Mouse (Mus musculus) lung, postnatal 4 days (tissue): ENCODE measurements around the gene Mvk.

Experiments
- DNase-seq, 2 experiments: peaks; one replicate each; pipeline ENCODE4 v3.0.0; 2021

Gene Mvk

GRCm38 (mm10) chr5:114443566-114444367 is at the start of gene Mvk, which contains the start of gene Mmab:
TSS of gene Mvk (plus strand) at chr5:114444269.
TSS of gene Mmab (minus strand) at chr5:114444060.
- peak; percentile 99 for DNase-seq

GRCm38 (mm10) chr5:114406592-114406991 is 37.5 kb upstream of the Mvk start:
- DNase-seq: peak in 1 of 2 experiments; percentile 35

DNA sequence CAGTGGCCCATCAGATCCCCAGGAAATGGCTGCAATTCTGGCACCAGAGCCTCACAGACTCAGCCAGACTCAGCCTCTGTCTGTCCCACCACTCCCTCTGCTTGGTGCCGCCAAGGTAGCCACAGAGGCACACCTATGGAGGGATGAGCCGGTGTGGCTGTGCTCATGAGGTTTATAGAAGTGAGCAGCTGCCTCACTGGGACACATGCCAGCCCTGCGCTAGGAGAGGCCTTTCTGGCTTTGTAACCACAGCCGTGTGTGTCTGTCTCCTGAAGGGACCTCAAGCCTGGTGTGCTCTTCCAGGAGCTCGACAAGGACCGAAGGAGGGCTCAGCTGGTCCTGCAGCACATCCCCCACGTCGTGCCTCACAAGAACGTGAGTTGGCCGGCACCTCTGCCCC is 36.8 kb upstream of the Mvk start:
- no peak for DNase-seq

- DNase-seq: peak in 1 of 2 experiments; percentile 62
Observed at GRCm38 (mm10) chr5:114407810-114408209, 36.3 kb upstream of the Mvk start.

- DNase-seq: no peak
Observed at GRCm38 (mm10) chr5:114408846-114409245, 35.2 kb upstream of the Mvk start.

- peak in 1 of 2 experiments; percentile 52 for DNase-seq
Observed at GRCm38 (mm10) chr5:114410429-114410828, 33.6 kb upstream of the Mvk start.

DNA sequence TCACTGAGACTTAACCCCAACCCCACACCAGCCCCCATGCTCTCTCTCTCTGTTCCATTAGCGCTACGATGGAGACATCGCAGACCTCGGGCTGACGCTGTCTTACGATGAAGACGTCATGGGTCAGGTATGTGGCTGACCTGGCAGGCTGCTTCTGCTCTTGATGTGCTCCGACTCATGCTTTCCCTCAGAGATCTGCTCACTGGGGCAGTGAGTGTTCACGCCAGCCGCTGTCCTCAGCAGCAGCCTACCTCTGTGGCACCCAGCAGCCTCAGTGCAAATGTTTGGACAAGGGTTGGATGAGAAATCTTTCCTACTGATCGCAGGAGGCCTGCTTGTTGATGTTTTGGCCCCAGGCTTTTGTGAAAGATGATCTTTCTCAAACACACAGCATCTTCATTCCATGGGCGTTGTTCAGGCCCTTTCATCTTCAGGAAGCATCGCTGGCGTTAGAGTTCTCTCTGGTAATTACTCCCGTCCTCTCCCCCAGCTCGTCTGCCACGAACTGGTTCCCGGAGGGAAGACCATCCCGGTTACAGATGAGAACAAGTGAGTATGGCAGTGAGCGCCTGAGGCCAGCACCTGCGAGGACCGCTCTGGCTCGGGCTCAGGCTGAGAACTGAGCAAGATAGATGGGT is 31.6 kb upstream of the Mvk start:
- peak; percentile 34 to 73 for DNase-seq

DNA sequence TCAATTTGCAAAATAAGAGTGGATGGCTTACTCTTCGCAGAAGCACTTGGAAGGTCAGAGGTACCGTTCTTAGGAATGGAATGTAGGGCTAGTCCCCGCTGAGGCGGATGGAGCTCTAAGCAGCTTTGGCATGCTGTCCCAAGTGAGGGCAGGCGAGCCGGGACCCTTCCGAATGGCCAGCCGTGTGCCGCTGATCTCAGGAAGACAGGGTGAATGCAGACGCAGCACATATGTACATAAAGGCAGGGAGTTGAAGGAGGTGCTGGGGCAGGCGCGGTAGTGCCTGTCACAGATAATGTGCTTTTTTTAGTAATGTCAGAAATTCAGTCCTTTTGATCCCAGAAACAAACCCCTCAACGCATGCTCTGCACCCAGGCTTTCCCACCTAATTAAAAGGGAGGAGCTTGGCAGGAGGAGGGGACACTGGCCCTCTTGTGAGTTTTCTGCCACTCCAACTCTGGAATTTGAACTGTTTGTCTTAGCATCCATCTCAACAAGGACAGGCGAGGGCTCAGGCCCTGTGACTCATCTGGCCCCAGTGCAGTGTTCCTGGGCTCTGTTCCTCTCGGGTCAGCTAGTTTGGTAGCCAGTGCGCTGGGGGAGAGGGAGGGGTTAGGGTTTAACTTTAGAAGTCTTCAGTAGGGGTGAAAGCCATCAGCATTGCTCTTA is 30.9 kb upstream of the Mvk start:
- peak; percentile 63 to 90 for DNase-seq

DNA sequence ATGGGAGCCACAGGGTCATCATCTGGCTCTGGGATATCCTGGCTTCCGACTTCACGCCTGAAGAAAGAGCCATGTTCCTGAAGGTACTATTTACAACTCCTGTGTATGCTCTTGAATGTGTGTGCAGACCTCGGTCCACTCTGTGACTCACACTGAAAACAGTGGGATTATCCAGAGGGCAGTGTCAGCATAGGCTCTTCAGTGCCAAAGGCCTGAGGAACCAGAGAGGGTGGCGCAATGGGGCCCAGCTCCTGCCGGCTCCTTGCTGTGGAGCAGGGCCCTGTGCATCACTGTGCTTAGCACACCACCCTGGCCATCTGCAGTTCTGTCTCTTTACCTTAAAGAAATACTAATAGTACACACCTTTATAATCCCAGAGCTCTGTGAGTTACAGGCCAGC is 28.5 kb upstream of the Mvk start:
- no peak for DNase-seq

DNA sequence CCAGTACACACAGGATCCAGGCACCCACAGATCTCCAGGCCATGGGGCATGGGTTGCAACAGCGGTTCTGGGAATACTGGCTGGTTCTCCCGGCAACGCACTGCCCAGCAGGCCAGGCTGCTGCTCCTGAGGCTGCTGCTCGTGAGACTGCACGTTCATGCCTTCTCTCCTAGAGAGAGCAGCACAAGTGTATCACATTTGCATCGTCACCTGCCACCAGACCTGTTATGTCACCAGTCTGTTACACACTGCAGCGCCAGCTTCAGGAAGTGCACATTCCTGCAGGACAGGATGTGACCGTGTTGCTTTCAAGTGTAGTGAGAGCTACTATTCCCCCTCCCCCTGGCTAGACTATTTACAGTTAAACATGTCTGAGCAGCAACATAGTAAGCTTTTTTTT is 27.2 kb upstream of the Mvk start:
- no peak for DNase-seq

GRCm38 (mm10) chr5:114418541-114418940 is 25.5 kb upstream of the Mvk start:
- peak in 1 of 2 experiments; percentile 28 for DNase-seq

DNA sequence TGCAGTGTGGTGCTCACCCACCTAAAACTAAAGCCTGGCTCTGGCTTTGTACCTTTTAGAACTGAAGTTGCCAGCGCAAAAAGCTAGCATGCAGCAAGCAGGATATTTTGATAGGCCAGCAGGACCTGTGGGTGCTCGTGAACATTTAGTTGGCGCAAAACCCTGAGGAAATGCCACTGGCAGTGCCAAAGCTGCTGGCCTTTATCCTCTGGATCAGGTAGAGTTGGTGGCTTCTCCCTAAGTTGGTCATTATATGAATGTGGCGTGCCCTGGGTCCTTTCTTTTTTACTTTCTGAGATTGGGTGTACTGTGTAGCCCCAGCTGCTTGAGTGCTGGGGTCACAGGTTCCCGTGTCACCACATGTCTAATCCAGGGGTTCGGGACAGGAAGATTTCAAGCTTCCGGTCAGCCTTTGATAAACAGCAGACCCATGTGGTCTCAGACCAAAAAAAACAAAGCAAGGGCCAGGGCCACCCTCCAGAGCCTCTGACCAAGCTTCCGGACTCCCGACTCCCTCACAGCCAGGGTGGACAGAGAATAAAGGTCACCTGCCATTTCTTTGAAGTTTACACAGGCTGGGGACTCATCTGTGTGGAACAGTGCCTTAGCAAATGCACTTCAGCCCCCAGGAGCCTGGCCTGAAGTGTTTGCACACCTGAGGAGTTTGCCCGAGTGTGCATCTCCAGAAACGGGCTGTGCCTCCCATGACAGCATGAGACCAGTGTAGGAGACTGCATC is 22.3 kb upstream of the Mvk start:
- peak; percentile 21 to 61 for DNase-seq

- no peak for DNase-seq
Observed at GRCm38 (mm10) chr5:114422591-114422990, 21.5 kb upstream of the Mvk start.

- DNase-seq: no peak
Observed at GRCm38 (mm10) chr5:114423961-114424360, 20.1 kb upstream of the Mvk start.

DNA sequence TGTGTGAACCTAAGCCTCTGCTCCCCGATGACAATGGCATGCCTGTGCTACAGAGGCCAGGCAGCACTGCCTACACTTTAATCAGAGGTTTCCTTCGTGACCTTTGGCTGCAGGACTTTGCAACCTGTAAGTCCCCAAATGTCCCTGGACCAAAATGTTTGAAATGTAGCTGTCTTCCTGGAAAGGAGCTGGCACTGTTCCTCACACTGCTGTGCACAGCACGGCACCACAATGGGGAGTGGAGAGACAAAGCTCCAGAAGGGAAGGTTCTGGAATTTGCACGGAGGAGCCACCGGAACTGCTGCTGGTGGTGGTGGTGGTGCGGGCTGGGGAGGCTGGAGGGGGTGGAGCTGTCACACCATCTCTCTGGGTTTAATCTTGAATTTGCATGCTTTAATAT is 17.3 kb upstream of the Mvk start:
- DNase-seq: no peak

DNA sequence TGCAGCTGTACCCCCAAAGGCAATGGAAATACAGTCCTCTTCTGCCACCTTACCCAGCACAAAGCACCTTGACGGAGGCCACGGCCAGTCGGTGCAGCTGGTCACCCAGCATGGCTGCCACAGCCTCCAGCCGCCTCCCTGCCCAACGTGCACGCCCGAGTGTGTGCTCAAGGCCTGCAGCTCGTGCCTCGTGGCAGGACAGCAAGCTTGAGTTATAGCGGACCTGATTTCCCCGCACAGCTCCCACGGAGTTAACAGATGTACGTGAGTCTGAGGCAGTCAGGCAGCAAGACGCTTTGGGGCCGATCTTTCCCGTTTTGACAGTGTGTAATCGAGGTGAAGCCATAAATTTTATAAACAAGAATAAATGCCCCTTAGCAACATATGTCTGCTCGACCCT is 15.4 kb upstream of the Mvk start:
- DNase-seq: no peak

DNA sequence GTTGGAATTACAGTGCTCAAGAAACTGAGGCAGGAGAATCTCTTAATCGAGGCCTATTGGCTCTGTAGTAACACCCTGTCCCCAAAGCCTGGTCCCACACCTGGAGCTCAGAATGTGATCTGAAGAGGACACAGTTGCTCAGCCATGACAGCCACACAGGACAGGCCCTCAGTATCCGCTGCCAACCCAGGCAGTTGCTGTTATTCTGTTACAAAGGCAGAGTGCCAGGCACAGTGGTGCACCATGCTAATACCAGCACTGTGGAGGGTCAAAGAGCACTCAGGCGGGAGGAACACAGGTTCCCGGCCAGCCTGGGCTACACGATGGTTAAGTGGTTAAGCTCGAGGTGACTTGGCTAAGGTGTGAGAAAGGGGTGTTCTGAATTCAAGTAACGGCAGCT is 14.3 kb upstream of the Mvk start:
- DNase-seq: no peak

DNA sequence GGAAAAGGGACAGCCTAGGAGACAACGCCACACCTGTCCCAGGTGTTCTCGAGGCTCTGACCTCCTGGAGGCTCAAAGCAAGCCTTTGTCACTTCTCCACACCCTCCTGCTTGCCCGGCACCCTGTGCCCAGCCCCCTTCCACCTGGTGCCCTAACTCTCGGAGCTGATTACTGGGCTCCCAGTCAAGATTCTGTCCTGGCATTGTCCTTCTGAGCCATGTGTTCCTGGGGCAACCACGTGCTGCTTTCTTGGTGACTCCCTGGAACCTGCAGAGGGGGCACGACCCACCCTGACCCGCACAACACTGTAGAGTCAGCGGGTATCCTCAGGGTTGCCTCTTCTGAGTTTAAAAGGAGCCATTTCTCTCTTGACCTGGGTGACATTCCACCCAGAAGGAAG is 9.7 kb upstream of the Mvk start:
- no peak for DNase-seq

GRCm38 (mm10) chr5:114435588-114435987 is 8.5 kb upstream of the Mvk start:
- no peak for DNase-seq

DNA sequence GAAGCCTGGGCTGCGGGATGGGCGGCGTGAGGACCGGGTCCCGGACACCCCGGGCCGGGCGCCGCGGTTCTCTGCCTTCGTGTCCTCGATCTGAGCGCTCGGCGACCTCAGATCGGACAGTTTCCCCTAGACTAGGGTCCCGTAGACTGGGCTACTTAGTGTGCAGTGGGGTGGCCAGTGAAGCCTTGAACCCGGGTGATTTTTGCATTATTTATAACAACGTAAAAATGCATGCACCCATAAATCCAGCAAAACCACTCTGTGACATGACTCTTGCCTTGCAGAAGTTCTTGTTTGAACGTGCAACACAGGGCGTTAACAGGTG is 261 bp downstream of the Mvk start:
- no peak for DNase-seq

DNA sequence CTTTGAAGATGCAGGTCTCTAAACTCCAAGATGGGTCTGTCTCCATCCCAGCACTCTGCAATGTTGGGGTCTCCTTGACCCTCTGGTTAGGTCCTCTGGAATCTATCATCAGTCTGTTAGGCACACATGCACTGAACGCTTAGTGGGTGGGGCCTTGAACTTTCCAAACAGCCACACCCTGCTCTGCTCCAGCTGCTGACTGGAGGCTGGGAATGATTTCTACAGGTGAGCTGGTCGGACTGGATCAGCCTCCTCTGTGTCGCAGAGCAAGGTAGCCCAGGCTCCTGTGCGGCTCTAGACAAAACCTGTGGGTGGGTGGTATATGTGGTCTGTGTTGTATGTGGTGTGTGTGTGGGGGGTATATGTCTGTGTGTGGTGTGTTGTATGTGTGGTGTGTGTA is 4.9 kb downstream of the Mvk start:
- no peak for DNase-seq

- no peak for DNase-seq
Observed at GRCm38 (mm10) chr5:114456287-114456686, 12.2 kb downstream of the Mvk start.

GRCm38 (mm10) chr5:114456995-114457605 is 13.0 kb downstream of the Mvk start:
- DNase-seq: no peak
